In the genomic region with DNA sequence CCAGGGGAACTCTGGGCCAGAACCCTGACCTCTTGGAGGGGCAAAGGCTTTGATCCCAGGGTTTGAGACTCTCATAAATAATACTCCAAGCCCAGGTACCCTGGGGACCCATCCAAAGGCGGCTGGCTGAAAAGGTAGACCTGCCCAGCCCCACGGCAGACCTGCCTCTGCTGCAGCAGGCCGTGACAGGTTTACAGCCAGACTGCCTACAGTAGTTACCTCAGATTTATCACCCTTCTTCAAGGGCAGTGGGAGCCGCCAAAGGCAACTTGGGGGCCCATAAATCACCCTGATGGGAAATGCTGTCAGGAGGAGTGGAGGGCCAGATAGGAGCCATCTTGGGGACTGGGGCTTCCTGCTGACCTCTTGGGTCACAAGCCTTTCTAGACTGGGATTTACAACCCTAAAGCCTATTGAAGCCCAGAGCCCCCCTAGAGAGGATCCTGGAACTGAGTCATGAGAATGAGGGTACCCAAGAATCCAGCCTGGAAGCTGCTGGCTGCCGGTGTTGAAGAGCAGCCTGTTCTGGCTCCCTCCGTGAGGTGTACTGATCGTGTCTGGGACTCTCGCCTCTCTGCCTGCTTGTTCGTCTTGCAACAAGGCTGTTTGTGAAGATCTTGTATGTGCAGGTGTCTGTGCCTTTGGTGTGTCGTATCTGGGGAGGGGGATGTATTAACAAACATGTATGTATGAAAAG, we compare ENCODE assay signal across 20 mouse cellular contexts. TPM values are rescaled to one million over a fixed set of nuclear protein-coding genes. Genes with fewer than 3 reads are reported as not detected.
A peak's percentile ranks its signal among the peaks of the same experiment; 100 is the strongest.
DNase-seq lines count a peak whose midpoint lies in the region; ATAC-seq and TF ChIP-seq lines count a peak whose summit lies in the region.
"Had no signal": no experiment of that assay in that cellular context is flagged by ENCODE, and none has a peak within 500 bp of the region (broad histone marks: within the 10 kb centered on the region; RNA-seq: fewer than 3 reads in every experiment).

No protein-coding gene starts in this region.

- H3K9ac ChIP-seq in forebrain, embryonic 14.5 days (ENCODE audit: low read length): no peak overlapping the region
- H3K9ac ChIP-seq in forebrain, embryonic 12.5 days: no peak overlapping the region
- no peak overlapping the region for H3K9ac ChIP-seq in stomach, embryonic 15.5 days
- no peak overlapping the region for H3K9ac ChIP-seq in stomach, postnatal 0 days (ENCODE audit: low read length)
- H3K9ac ChIP-seq in limb, embryonic 13.5 days: no peak overlapping the region
- H3K9ac ChIP-seq: hindbrain, embryonic 15.5 days; liver, embryonic 13.5 days had no signal

- no peaks in the 10 kb centered on the region for H3K9me3 ChIP-seq in forebrain, embryonic 14.5 days (replicated peaks; ENCODE audit: control insufficient read depth, low read length)
- H3K9me3 ChIP-seq in forebrain, embryonic 12.5 days: no peaks in the 10 kb centered on the region
- no peaks in the 10 kb centered on the region for H3K9me3 ChIP-seq in stomach, embryonic 15.5 days
- H3K9me3 ChIP-seq in stomach, postnatal 0 days (ENCODE audit: control insufficient read depth, low read length): no peaks in the 10 kb centered on the region
- H3K9me3 ChIP-seq in limb, embryonic 13.5 days: no peaks in the 10 kb centered on the region
- H3K9me3 ChIP-seq: G1E; heart, embryonic 10.5 days; hindbrain, embryonic 15.5 days; liver, embryonic 13.5 days had no signal

- no peak overlapping the region for H3K4me2 ChIP-seq in forebrain, embryonic 14.5 days (ENCODE audit: low read length)
- H3K4me2 ChIP-seq in forebrain, embryonic 12.5 days: no peak overlapping the region
- H3K4me2 ChIP-seq in stomach, embryonic 15.5 days: no peak overlapping the region
- H3K4me2 ChIP-seq in stomach, postnatal 0 days (replicated peaks; ENCODE audit: low read depth): no peak overlapping the region
- no peak overlapping the region for H3K4me2 ChIP-seq in limb, embryonic 13.5 days (replicated peaks)
- H3K4me2 ChIP-seq: hindbrain, embryonic 15.5 days; liver, embryonic 13.5 days had no signal

- no peak for ATAC-seq in forebrain, embryonic 14.5 days
- no peak for ATAC-seq in forebrain, embryonic 12.5 days (ENCODE audit: low FRiP score)
- ATAC-seq in stomach, embryonic 15.5 days (ENCODE audit: insufficient read depth, low FRiP score, low read depth): 0 out of 2 replicates have a peak, but pooled peaks have one; percentile 14
- ATAC-seq in stomach, postnatal 0 days (ENCODE audit: low FRiP score, low TSS enrichment): no peak
- ATAC-seq in limb, embryonic 13.5 days (ENCODE audit: low FRiP score, low read depth): peak; percentile 49; the same call in 1 of the 2 replicates

- no peaks in the 10 kb centered on the region for H3K27me3 ChIP-seq in forebrain, embryonic 14.5 days (replicated peaks; ENCODE audit: control insufficient read depth, insufficient read depth, low read length)
- no peaks in the 10 kb centered on the region for H3K27me3 ChIP-seq in forebrain, embryonic 12.5 days
- H3K27me3 ChIP-seq in stomach, embryonic 15.5 days (replicated peaks): no peaks in the 10 kb centered on the region
- no peaks in the 10 kb centered on the region for H3K27me3 ChIP-seq in stomach, postnatal 0 days (ENCODE audit: control insufficient read depth, insufficient read depth, low read length)
- peaks cover 20% of the 10 kb centered on the region; the same call in 1 of the 2 replicates for H3K27me3 ChIP-seq in limb, embryonic 13.5 days
- H3K27me3 ChIP-seq: hindbrain, embryonic 15.5 days had no signal

- DNase-seq in forebrain, embryonic 14.5 days (ENCODE audit: low spot score): no peak
- DNase-seq in stomach, postnatal 0 days (ENCODE audit: low spot score): no peak
- no peak for DNase-seq in heart, adult 8-10 months (ENCODE audit: low spot score)
- no peak for DNase-seq in spleen, adult 18-20 months
- DNase-seq in left cerebral cortex, adult 9 months (ENCODE audit: low spot score in 2 of 2): no peak
- DNase-seq: B cell, adult 2 months; cerebellum, adult 9-10 months; liver, embryonic 13.5 days had no signal

- WGBS in forebrain, embryonic 14.5 days: 88% methylated on average over 10 of the region's 10 CpGs
- WGBS in forebrain, embryonic 12.5 days: 82% methylated on average over 10 of the region's 10 CpGs
- 48% methylated on average over 10 of the region's 10 CpGs for WGBS in stomach, embryonic 15.5 days
- 61% methylated on average over 10 of the region's 10 CpGs for WGBS in stomach, postnatal 0 days
- WGBS in limb, embryonic 13.5 days: 15% methylated on average over 10 of the region's 10 CpGs

- H3K36me3 ChIP-seq in forebrain, embryonic 14.5 days (ENCODE audit: control insufficient read depth, insufficient read depth, low read length): no peaks in the 10 kb centered on the region
- H3K36me3 ChIP-seq in forebrain, embryonic 12.5 days (replicated peaks): no peaks in the 10 kb centered on the region
- no peaks in the 10 kb centered on the region for H3K36me3 ChIP-seq in stomach, embryonic 15.5 days
- H3K36me3 ChIP-seq in stomach, postnatal 0 days (ENCODE audit: control insufficient read depth, insufficient read depth, low read length): no peaks in the 10 kb centered on the region
- no peaks in the 10 kb centered on the region for H3K36me3 ChIP-seq in limb, embryonic 13.5 days
- H3K36me3 ChIP-seq: G1E; heart, embryonic 10.5 days; hindbrain, embryonic 15.5 days; liver, embryonic 13.5 days had no signal

- H3K4me3 ChIP-seq in forebrain, embryonic 14.5 days (ENCODE audit: low read depth, low read length): no peak overlapping the region
- H3K4me3 ChIP-seq in forebrain, embryonic 12.5 days (replicated peaks): no peak overlapping the region
- no peak overlapping the region for H3K4me3 ChIP-seq in stomach, embryonic 15.5 days (replicated peaks)
- no peak overlapping the region for H3K4me3 ChIP-seq in stomach, postnatal 0 days (ENCODE audit: low read depth, low read length)
- H3K4me3 ChIP-seq in limb, embryonic 13.5 days: no peak overlapping the region
- H3K4me3 ChIP-seq: heart, embryonic 10.5 days; hindbrain, embryonic 15.5 days; liver, embryonic 13.5 days had no signal

- peak overlapping the region; percentile 52; the same call in 1 of the 2 replicates for H3K27ac ChIP-seq in forebrain, embryonic 14.5 days (ENCODE audit: low read depth, low read length)
- H3K27ac ChIP-seq in forebrain, embryonic 12.5 days: no peak overlapping the region
- H3K27ac ChIP-seq in stomach, embryonic 15.5 days: no peak overlapping the region
- H3K27ac ChIP-seq in stomach, postnatal 0 days (replicated peaks): no peak overlapping the region
- H3K27ac ChIP-seq in limb, embryonic 13.5 days: peak overlapping the region; percentile 10; the same call in 1 of the 2 replicates
- H3K27ac ChIP-seq: heart, embryonic 10.5 days; hindbrain, embryonic 15.5 days; liver, embryonic 13.5 days; macrophage had no signal

- H3K4me1 ChIP-seq in forebrain, embryonic 14.5 days (ENCODE audit: control insufficient read depth, insufficient read depth, low read length): peaks cover 7% of the 10 kb centered on the region
- peaks cover 3% of the 10 kb centered on the region; the same call in 1 of the 2 replicates for H3K4me1 ChIP-seq in forebrain, embryonic 12.5 days
- no peaks in the 10 kb centered on the region for H3K4me1 ChIP-seq in stomach, embryonic 15.5 days
- H3K4me1 ChIP-seq in stomach, postnatal 0 days (replicated peaks; ENCODE audit: control insufficient read depth, insufficient read depth): no peaks in the 10 kb centered on the region
- peaks cover 39% of the 10 kb centered on the region for H3K4me1 ChIP-seq in limb, embryonic 13.5 days
- H3K4me1 ChIP-seq: heart, embryonic 10.5 days; liver, embryonic 13.5 days had no signal

- TF ChIP-seq CTCF in stomach, postnatal 0 days (IDR thresholded peaks at IDR 0.05; ENCODE audit: low read depth): no peak

- TF ChIP-seq EP300 in stomach, postnatal 0 days (optimal IDR thresholded peaks at IDR 0.05): no peak

RNA-seq across cellular contexts. Expression of a gene that starts 9.0 kb away (rescaled TPM):
- not detected in 2 replicates for polyA plus RNA-seq in forebrain, embryonic 14.5 days (2014; fragmentation: Nextera tagmentation; extraction: Ambion mirVana)
- polyA plus RNA-seq in forebrain, embryonic 12.5 days (2016; fragmentation: Nextera tagmentation; extraction: Ambion mirVana): 0.19 and 0.27 TPM in 2 replicates
- not detected in 2 replicates for polyA plus RNA-seq in stomach, embryonic 15.5 days (2015; fragmentation: Nextera tagmentation; extraction: Ambion mirVana)
- not detected in 2 replicates for polyA plus RNA-seq in stomach, postnatal 0 days (2015; fragmentation: Nextera tagmentation; extraction: Ambion mirVana)
- 0.14 TPM in 1 of 2 replicates, not detected in the other for polyA plus RNA-seq in limb, embryonic 13.5 days (2015; fragmentation: Nextera tagmentation; extraction: Ambion mirVana)
- total RNA-seq in heart, adult 8-10 months (2022): not detected
- total RNA-seq: gastrocnemius, adult 8-10 months; midbrain, postnatal 0 days had no signal
- polyA plus RNA-seq: brain, embryonic 14.5 days; G1E; hindbrain, embryonic 15.5 days; liver, embryonic 13.5 days; macrophage; midbrain, postnatal 0 days; spleen, adult 2 months; thymus, postnatal 0 days had no signal

RNA-seq across cellular contexts. Expression of a gene that starts 28.0 kb away (rescaled TPM):
- polyA plus RNA-seq in forebrain, embryonic 14.5 days (2014; fragmentation: Nextera tagmentation; extraction: Ambion mirVana): 12.8 and 15.4 TPM in 2 replicates
- polyA plus RNA-seq in forebrain, embryonic 12.5 days (2016; fragmentation: Nextera tagmentation; extraction: Ambion mirVana): 5.7 and 8.3 TPM in 2 replicates
- polyA plus RNA-seq in stomach, embryonic 15.5 days (2015; fragmentation: Nextera tagmentation; extraction: Ambion mirVana): 2.8 and 4.0 TPM in 2 replicates
- polyA plus RNA-seq in stomach, postnatal 0 days (2015; fragmentation: Nextera tagmentation; extraction: Ambion mirVana): 1.7 and 2.1 TPM in 2 replicates
- 5.3 and 5.9 TPM in 2 replicates for polyA plus RNA-seq in limb, embryonic 13.5 days (2015; fragmentation: Nextera tagmentation; extraction: Ambion mirVana)
- total RNA-seq in heart, adult 8-10 months (2022): 1 to 10 TPM; 2.4 to 7.4 (median 4.8) TPM
- polyA plus RNA-seq: G1E had no signal

RNA-seq across cellular contexts. Expression of a gene that starts 49.0 kb away (rescaled TPM):
- polyA plus RNA-seq in forebrain, embryonic 14.5 days (2014; fragmentation: Nextera tagmentation; extraction: Ambion mirVana): 2.4 and 2.6 TPM in 2 replicates
- 8.3 and 8.7 TPM in 2 replicates for polyA plus RNA-seq in forebrain, embryonic 12.5 days (2016; fragmentation: Nextera tagmentation; extraction: Ambion mirVana)
- not detected in 2 replicates for polyA plus RNA-seq in stomach, embryonic 15.5 days (2015; fragmentation: Nextera tagmentation; extraction: Ambion mirVana)
- polyA plus RNA-seq in stomach, postnatal 0 days (2015; fragmentation: Nextera tagmentation; extraction: Ambion mirVana): not detected in 2 replicates
- polyA plus RNA-seq in limb, embryonic 13.5 days (2015; fragmentation: Nextera tagmentation; extraction: Ambion mirVana): 11.5 and 13.7 TPM in 2 replicates
- total RNA-seq in heart, adult 8-10 months (2022): not detected
- total RNA-seq: gastrocnemius, adult 8-10 months had no signal
- polyA plus RNA-seq: G1E; macrophage; spleen, adult 2 months had no signal

Comparison
In these comparisons a context has a peak if more than half of its experiments do, and no peak if none do; other contexts are left out.
1. ATAC-seq: peak in stomach, embryonic 15.5 days (single experiment) and limb, embryonic 13.5 days (single experiment); none in forebrain, embryonic 14.5 days (single experiment), forebrain, embryonic 12.5 days (single experiment) and stomach, postnatal 0 days (single experiment).
2. H3K27ac ChIP-seq: peak in forebrain, embryonic 14.5 days (single experiment) and limb, embryonic 13.5 days (single experiment); none in forebrain, embryonic 12.5 days (single experiment), stomach, embryonic 15.5 days (single experiment) and stomach, postnatal 0 days (single experiment).